Mouse (Mus musculus) stomach, embryonic 15.5 days (tissue): Measurements from ENCODE around the gene Ankle1. TPM values are rescaled to one million over a fixed set of nuclear protein-coding genes. Genes with fewer than 3 reads are reported as not detected.
A peak's percentile ranks its signal among the peaks of the same experiment; 100 is the strongest.

ENCODE experiments used
- ATAC-seq: fragments of 200-750 bp; cut with Nextera tagmentation; 2 replicates; pipeline ENCODE4 v1.8.0; 2017; ENCODE audit warnings: low read depth, moderate number of reproducible peaks, moderate TSS enrichment; ENCODE audit not compliant: insufficient read depth, low FRiP score
- H3K27ac ChIP-seq: fragments of 300-500 bp; sonication (generic); 2 replicates; pipeline ENCODE4 v1.5.1; 2015; ENCODE audit warnings: mild to moderate bottlenecking, inconsistent platforms
- H3K27me3 ChIP-seq: fragments of 300-500 bp; sonication (generic); replicated peaks from 2 replicates; pipeline ENCODE4 v1.6.1; 2015; ENCODE audit warnings: inconsistent platforms
- H3K36me3 ChIP-seq: fragments of 300-500 bp; sonication (generic); 2 replicates; pipeline ENCODE4 v1.6.1; 2015; ENCODE audit warnings: inconsistent platforms
- H3K4me1 ChIP-seq: fragments of 300-500 bp; sonication (generic); 2 replicates; pipeline ENCODE4 v1.6.1; 2015; ENCODE audit warnings: inconsistent platforms
- H3K4me2 ChIP-seq: fragments of 300-500 bp; sonication (generic); 2 replicates; pipeline ENCODE4 v1.6.1; 2015; ENCODE audit warnings: mild to moderate bottlenecking, inconsistent platforms
- H3K4me3 ChIP-seq: fragments of 300-500 bp; sonication (generic); replicated peaks from 2 replicates; pipeline ENCODE4 v1.5.1; 2015; ENCODE audit warnings: inconsistent platforms
- H3K9ac ChIP-seq: fragments of 300-500 bp; sonication (generic); 2 replicates; pipeline ENCODE4 v1.6.1; 2015; ENCODE audit warnings: inconsistent platforms
- H3K9me3 ChIP-seq: fragments of 300-500 bp; sonication (generic); 2 replicates; pipeline ENCODE4 v1.6.1; 2016; ENCODE audit warnings: inconsistent platforms
- WGBS: fragments of 180-500 bp; shearing (Covaris S2); methylation state at CpG from one replicate; pipeline ENCODE4 v1.1.7; 2015; 5-methylcytosine and 5-hydroxymethylcytosine counted together
- polyA plus RNA-seq: library from polyadenylated mRNA; unstranded; fragments of >200 nt; fragmentation: Nextera tagmentation; extraction: Ambion mirVana; gene quantifications from 2 replicates; pipeline ENCODE4 v1.2.1, GENCODE M21; 2015

Ankle1 gene
- polyA plus RNA-seq, 1 experiment from 2014 or later: 42.3 TPM

- Histone ChIP-seq H3K9me3 (no peaks in the 10 kb centered on the region), H3K9ac (no peak overlapping the region), H3K4me3 (no peak overlapping the region), H3K4me1 (peaks cover 31% of the 10 kb centered on the region), H3K27ac (peak overlapping the region; percentile 96), H3K4me2 (0 out of 2 replicates have a peak overlapping the region, but pooled peaks have one; percentile 8), H3K36me3 (no peaks in the 10 kb centered on the region), H3K27me3 (no peaks in the 10 kb centered on the region)
- WGBS: 46% methylated on average over 3 of the region's 3 CpGs
- no peak for ATAC-seq
Measured at GRCm38 (mm10) chr8:71383860-71384259, 21.9 kb upstream of the Ankle1 start.

- Histone ChIP-seq H3K27ac (no peak overlapping the region; the same call in 1 of the 2 replicates), H3K9me3 (no peaks in the 10 kb centered on the region), H3K4me2 (no peak overlapping the region), H3K36me3 (no peaks in the 10 kb centered on the region), H3K4me3 (no peak overlapping the region), H3K4me1 (peaks cover 17% of the 10 kb centered on the region), H3K9ac (no peak overlapping the region), H3K27me3 (no peaks in the 10 kb centered on the region)
- ATAC-seq: no peak
- 72% methylated on average over 12 of the region's 12 CpGs for WGBS
Measured at GRCm38 (mm10) chr8:71385212-71385835, 20.5 kb upstream of the Ankle1 start.

- Histone ChIP-seq H3K9ac (no peak overlapping the region), H3K4me2 (no peak overlapping the region), H3K27me3 (no peaks in the 10 kb centered on the region), H3K4me3 (no peak overlapping the region), H3K9me3 (no peaks in the 10 kb centered on the region), H3K36me3 (no peaks in the 10 kb centered on the region), H3K4me1 (peaks cover 6% of the 10 kb centered on the region), H3K27ac (no peak overlapping the region)
- no peak for ATAC-seq
- WGBS: 47% methylated on average over 1 of the region's 1 CpGs
Measured at GRCm38 (mm10) chr8:71388267-71388666, 17.5 kb upstream of the Ankle1 start.

GRCm38 (mm10) chr8:71391696-71392095 is 14.1 kb upstream of the Ankle1 start:
- no peak for ATAC-seq

GRCm38 (mm10) chr8:71392391-71392790 is 13.4 kb upstream of the Ankle1 start:
- peaks cover 7% of the 10 kb centered on the region for H3K4me1 ChIP-seq
- no peaks in the 10 kb centered on the region for H3K36me3 ChIP-seq
- H3K9me3 ChIP-seq: no peaks in the 10 kb centered on the region
- WGBS: 71% methylated on average over 5 of the region's 5 CpGs
- no peak overlapping the region for H3K4me2 ChIP-seq
- H3K27ac ChIP-seq: no peak overlapping the region
- no peak for ATAC-seq
- H3K4me3 ChIP-seq: no peak overlapping the region
- no peak overlapping the region for H3K9ac ChIP-seq
- no peaks in the 10 kb centered on the region for H3K27me3 ChIP-seq

More at GRCm38 (mm10) chr8:71391696-71392095, 14.1 kb upstream of the Ankle1 start:
- Histone ChIP-seq H3K4me3 (no peak overlapping the region), H3K9ac (no peak overlapping the region), H3K27ac (no peak overlapping the region), H3K4me2 (no peak overlapping the region), H3K9me3 (no peaks in the 10 kb centered on the region), H3K27me3 (no peaks in the 10 kb centered on the region), H3K36me3 (no peaks in the 10 kb centered on the region), H3K4me1 (peaks cover 4% of the 10 kb centered on the region; the same call in 1 of the 2 replicates)
- 75% methylated on average over 2 of the region's 2 CpGs for WGBS

GRCm38 (mm10) chr8:71392871-71393270 is 12.9 kb upstream of the Ankle1 start:
- Histone ChIP-seq H3K9me3 (no peaks in the 10 kb centered on the region), H3K27ac (no peak overlapping the region), H3K4me3 (0 out of 2 replicates have a peak overlapping the region, but pooled peaks have one; percentile 5), H3K27me3 (no peaks in the 10 kb centered on the region), H3K4me1 (peaks cover 12% of the 10 kb centered on the region), H3K4me2 (peak overlapping the region; percentile 19; the same call in 1 of the 2 replicates), H3K36me3 (no peaks in the 10 kb centered on the region), H3K9ac (no peak overlapping the region)
- 13% methylated on average over 3 of the region's 3 CpGs for WGBS
- ATAC-seq: no peak

GRCm38 (mm10) chr8:71394481-71394880 is 11.3 kb upstream of the Ankle1 start:
- WGBS: 74% methylated on average over 7 of the region's 7 CpGs
- H3K36me3 ChIP-seq: peaks cover 7% of the 10 kb centered on the region; the same call in 1 of the 2 replicates
- peak overlapping the region; percentile 17; the same call in 1 of the 2 replicates for H3K4me2 ChIP-seq
- peaks cover 12% of the 10 kb centered on the region for H3K4me1 ChIP-seq
- H3K9ac ChIP-seq: no peak overlapping the region
- no peak overlapping the region for H3K27ac ChIP-seq
- H3K9me3 ChIP-seq: no peaks in the 10 kb centered on the region
- ATAC-seq: no peak
- H3K4me3 ChIP-seq: no peak overlapping the region
- no peaks in the 10 kb centered on the region for H3K27me3 ChIP-seq

- no peaks in the 10 kb centered on the region for H3K27me3 ChIP-seq
- H3K9ac ChIP-seq: no peak overlapping the region
- WGBS: 85% methylated on average over 10 of the region's 10 CpGs
- no peaks in the 10 kb centered on the region for H3K9me3 ChIP-seq
- peaks cover 7% of the 10 kb centered on the region; the same call in 1 of the 2 replicates for H3K36me3 ChIP-seq
- H3K4me1 ChIP-seq: peaks cover 12% of the 10 kb centered on the region
- H3K27ac ChIP-seq: no peak overlapping the region
- no peak overlapping the region for H3K4me2 ChIP-seq
- 0 out of 2 replicates have a peak overlapping the region, but pooled peaks have one; percentile 2 for H3K4me3 ChIP-seq
- ATAC-seq: no peak
Measured at GRCm38 (mm10) chr8:71395071-71395470, 10.7 kb upstream of the Ankle1 start.

- ATAC-seq: no peak
- WGBS: 80% methylated on average over 9 of the region's 9 CpGs
- H3K4me2 ChIP-seq: peak within 1 kb of the TSS; percentile 44
Measured at GRCm38 (mm10) chr8:71395629-71396028, 10.2 kb upstream of the Ankle1 start, which contains the start of gene Ushbp1. Gene Ushbp1, minus strand, starts transcription at chr8:71395802.

GRCm38 (mm10) chr8:71396639-71397305 is 9.0 kb upstream of the Ankle1 start, which contains the start of gene Babam1:
Gene Babam1, plus strand, starts transcription at chr8:71396861.
- H3K36me3 ChIP-seq: peaks cover 7% of the 10 kb centered on the region; the same call in 1 of the 2 replicates
- H3K9ac ChIP-seq: peak within 1 kb of the TSS; percentile 48
- H3K4me2 ChIP-seq: peak within 1 kb of the TSS; percentile 84
- ATAC-seq: peak; percentile 95
- no peaks in the 10 kb centered on the region for H3K27me3 ChIP-seq
- peak within 1 kb of the TSS; percentile 76 for H3K4me3 ChIP-seq
- H3K4me1 ChIP-seq: peaks cover 12% of the 10 kb centered on the region
- H3K9me3 ChIP-seq: no peaks in the 10 kb centered on the region
- under 1% methylated on average over 34 of the region's 34 CpGs for WGBS
- H3K27ac ChIP-seq: peak within 1 kb of the TSS; percentile 66

More at GRCm38 (mm10) chr8:71395629-71396028, 10.2 kb upstream of the Ankle1 start, which contains the start of gene Ushbp1:
- Histone ChIP-seq H3K27me3 (no peaks in the 10 kb centered on the region), H3K4me1 (peaks cover 12% of the 10 kb centered on the region), H3K9me3 (no peaks in the 10 kb centered on the region), H3K27ac (peak within 1 kb of the TSS; percentile 66), H3K9ac (no peak within 1 kb of the TSS), H3K4me3 (peak within 1 kb of the TSS; percentile 76), H3K36me3 (peaks cover 7% of the 10 kb centered on the region; the same call in 1 of the 2 replicates)

- 84% methylated on average over 12 of the region's 12 CpGs for WGBS
- peak overlapping the region; percentile 76 for H3K4me3 ChIP-seq
- no peak for ATAC-seq
- peak overlapping the region; percentile 84 for H3K4me2 ChIP-seq
- H3K27me3 ChIP-seq: no peaks in the 10 kb centered on the region
- H3K4me1 ChIP-seq: peaks cover 12% of the 10 kb centered on the region
- H3K27ac ChIP-seq: no peak overlapping the region
- H3K36me3 ChIP-seq: peaks cover 7% of the 10 kb centered on the region; the same call in 1 of the 2 replicates
- H3K9ac ChIP-seq: no peak overlapping the region
- H3K9me3 ChIP-seq: no peaks in the 10 kb centered on the region
Measured at GRCm38 (mm10) chr8:71397701-71398100, 8.1 kb upstream of the Ankle1 start.

- WGBS: 93% methylated on average over 2 of the region's 2 CpGs
- H3K4me3 ChIP-seq: no peak overlapping the region
- H3K4me1 ChIP-seq: peaks cover 15% of the 10 kb centered on the region
- H3K9me3 ChIP-seq: no peaks in the 10 kb centered on the region
- no peaks in the 10 kb centered on the region for H3K27me3 ChIP-seq
- no peak for ATAC-seq
- no peak overlapping the region for H3K4me2 ChIP-seq
- H3K27ac ChIP-seq: no peak overlapping the region
- no peak overlapping the region for H3K9ac ChIP-seq
- peaks cover 7% of the 10 kb centered on the region; the same call in 1 of the 2 replicates for H3K36me3 ChIP-seq
Measured at GRCm38 (mm10) chr8:71400826-71401225, 5.0 kb upstream of the Ankle1 start.
